Mouse (Mus musculus): Measurements from ENCODE around the gene Lacc1. TPM values are rescaled to one million over a fixed set of nuclear protein-coding genes. Genes with fewer than 3 reads are reported as not detected.
A peak's percentile ranks its signal among the peaks of the same experiment; 100 is the strongest.
"Not testable (repeated sequence)": the region's sequence is repeated elsewhere in the genome, so short reads cannot be mapped to it uniquely, and the experiment has no call there.

Lacc1 gene
- polyA plus RNA-seq, 1 experiment: 6.2 TPM

DNA sequence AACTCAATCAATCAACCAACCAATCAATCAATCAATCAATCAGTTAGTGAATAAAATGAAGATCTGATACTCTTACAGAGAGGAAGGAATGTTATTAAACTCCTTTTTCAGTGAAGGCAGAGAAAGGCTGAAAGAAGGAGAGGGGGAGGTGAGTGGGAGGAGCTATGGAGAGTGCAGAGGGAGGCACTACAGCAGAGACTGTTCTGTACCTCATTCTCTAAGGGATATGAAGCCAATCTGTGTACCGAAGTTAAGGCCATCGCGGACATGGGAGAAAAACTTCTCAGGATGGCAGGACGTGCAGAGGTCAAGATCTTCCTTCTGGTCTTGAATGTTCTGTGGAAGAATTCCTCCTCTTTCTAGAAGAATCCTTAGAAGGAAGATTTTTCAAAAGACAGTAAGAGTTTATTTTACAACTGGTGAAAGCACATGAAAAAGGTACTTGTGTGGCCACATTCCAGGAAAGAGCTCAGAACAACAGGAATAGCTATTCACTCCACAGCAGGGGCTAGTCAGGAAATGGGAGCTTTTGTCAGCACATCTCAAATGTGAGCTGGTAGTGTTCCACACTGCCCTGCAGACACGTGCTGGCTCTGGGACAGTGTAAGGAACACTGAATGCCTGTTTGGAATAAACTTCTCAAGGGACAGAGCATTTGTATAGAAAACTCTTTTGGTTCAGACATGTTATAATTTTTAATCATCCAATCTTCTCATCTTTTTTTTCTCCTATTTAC is 7.2 kb downstream of the Lacc1 start:
- H3K27me3 ChIP-seq (ENCODE audit: control insufficient read depth, insufficient read depth, low read length, poor library complexity, severe bottlenecking): no peaks in the 10 kb centered on the region
- H3K27ac ChIP-seq (ENCODE audit: insufficient read depth, low read length): peak overlapping the region; percentile 20
- TF ChIP-seq CTCF (IDR thresholded peaks at IDR 0.05; ENCODE audit: low read depth, low read length): no peak
- no peak for TF ChIP-seq EP300 (IDR thresholded peaks at IDR 0.05; ENCODE audit: insufficient read depth, low read depth, low read length)
- TF ChIP-seq POLR2A (IDR thresholded peaks at IDR 0.05; ENCODE audit: insufficient read depth, low read length): no peak
- no peak overlapping the region for H3K4me3 ChIP-seq (ENCODE audit: low read depth, low read length)
- no peaks in the 10 kb centered on the region for H3K9me3 ChIP-seq (replicated peaks; ENCODE audit: control insufficient read depth, insufficient read depth, low read length, poor library complexity, severe bottlenecking)
- H3K4me1 ChIP-seq (ENCODE audit: control insufficient read depth, insufficient read depth, low read length): peaks cover 2% of the 10 kb centered on the region
- no peak overlapping the region for H3K9ac ChIP-seq (ENCODE audit: low read depth, poor library complexity, severe bottlenecking)
- H3K36me3 ChIP-seq (ENCODE audit: control insufficient read depth, insufficient read depth, low read length, poor library complexity, severe bottlenecking): 0 out of 2 replicates have a peak, but pooled peaks cover 2% of the 10 kb centered on the region

DNA sequence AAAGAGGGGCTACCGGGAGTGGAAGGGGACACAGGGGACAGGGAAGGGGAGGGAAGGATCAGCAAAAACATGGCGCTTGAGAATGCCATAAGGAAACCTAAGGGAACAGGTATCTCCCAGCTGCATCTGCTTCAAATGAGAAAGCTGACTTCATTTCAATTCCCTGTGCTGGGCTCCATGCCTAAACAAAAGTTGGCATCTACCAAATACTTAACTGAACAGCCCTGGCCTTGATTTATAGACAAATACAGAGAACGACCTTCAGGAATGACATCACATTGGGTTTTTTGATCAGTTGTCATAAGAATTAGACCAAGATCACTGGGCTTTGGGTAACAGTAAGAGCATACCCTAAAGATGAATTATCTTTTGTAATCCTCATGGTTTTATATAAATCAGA is 12.2 kb downstream of the Lacc1 start:
- Histone ChIP-seq H3K4me3 (ENCODE audit: low read depth, low read length) (no peak overlapping the region), H3K4me1 (ENCODE audit: control insufficient read depth, insufficient read depth, low read length) (no peaks in the 10 kb centered on the region), H3K27ac (ENCODE audit: insufficient read depth, low read length) (no peak overlapping the region), H3K27me3 (ENCODE audit: control insufficient read depth, insufficient read depth, low read length, poor library complexity, severe bottlenecking) (no peaks in the 10 kb centered on the region), H3K36me3 (ENCODE audit: control insufficient read depth, insufficient read depth, low read length, poor library complexity, severe bottlenecking) (no peaks in the 10 kb centered on the region), H3K9ac (ENCODE audit: low read depth, poor library complexity, severe bottlenecking) (no peak overlapping the region), H3K9me3 (replicated peaks; ENCODE audit: control insufficient read depth, insufficient read depth, low read length, poor library complexity, severe bottlenecking) (no peaks in the 10 kb centered on the region)
- no peak for TF ChIP-seq POLR2A (IDR thresholded peaks at IDR 0.05; ENCODE audit: insufficient read depth, low read length)
- TF ChIP-seq EP300 (IDR thresholded peaks at IDR 0.05; ENCODE audit: insufficient read depth, low read depth, low read length): no peak
- no peak for TF ChIP-seq CTCF (IDR thresholded peaks at IDR 0.05; ENCODE audit: low read depth, low read length)

DNA sequence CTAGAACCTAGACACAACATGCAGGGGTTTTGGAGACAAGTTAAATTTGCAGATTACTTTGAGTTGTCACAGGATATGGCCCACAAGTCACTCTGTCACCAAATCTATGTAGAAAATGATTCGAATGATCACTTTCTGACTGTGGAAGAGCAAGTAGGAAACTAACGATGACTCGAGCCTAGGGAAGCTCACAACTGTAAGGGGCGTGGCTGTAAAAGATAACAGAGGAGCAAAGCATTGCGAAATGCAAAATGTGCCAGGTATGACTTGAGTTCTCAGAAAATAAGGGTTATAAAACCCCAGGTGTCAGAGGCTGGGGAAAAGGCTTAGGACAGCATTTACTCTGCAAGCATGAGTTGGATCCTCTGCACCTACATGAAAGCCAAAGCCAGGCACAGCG is 19.5 kb downstream of the Lacc1 start:
- H3K9ac ChIP-seq (ENCODE audit: low read depth, poor library complexity, severe bottlenecking): no peak overlapping the region
- H3K4me3 ChIP-seq (ENCODE audit: low read depth, low read length): no peak overlapping the region
- no peak overlapping the region for H3K27ac ChIP-seq (ENCODE audit: insufficient read depth, low read length)
- H3K4me1 ChIP-seq (ENCODE audit: control insufficient read depth, insufficient read depth, low read length): no peaks in the 10 kb centered on the region
- H3K27me3 ChIP-seq (ENCODE audit: control insufficient read depth, insufficient read depth, low read length, poor library complexity, severe bottlenecking): no peaks in the 10 kb centered on the region
- no peaks in the 10 kb centered on the region for H3K36me3 ChIP-seq (ENCODE audit: control insufficient read depth, insufficient read depth, low read length, poor library complexity, severe bottlenecking)
- TF ChIP-seq EP300 (IDR thresholded peaks at IDR 0.05; ENCODE audit: insufficient read depth, low read depth, low read length): no peak
- no peak for TF ChIP-seq CTCF (IDR thresholded peaks at IDR 0.05; ENCODE audit: low read depth, low read length)
- TF ChIP-seq POLR2A (IDR thresholded peaks at IDR 0.05; ENCODE audit: insufficient read depth, low read length): no peak
- H3K9me3 ChIP-seq (replicated peaks; ENCODE audit: control insufficient read depth, insufficient read depth, low read length, poor library complexity, severe bottlenecking): no peaks in the 10 kb centered on the region

- not testable (repeated sequence) for H3K9ac ChIP-seq (ENCODE audit: low read depth, poor library complexity, severe bottlenecking); H3K36me3 ChIP-seq (ENCODE audit: control insufficient read depth, insufficient read depth, low read length, poor library complexity, severe bottlenecking); H3K4me3 ChIP-seq (ENCODE audit: low read depth, low read length); H3K27ac ChIP-seq (ENCODE audit: insufficient read depth, low read length); H3K27me3 ChIP-seq (ENCODE audit: control insufficient read depth, insufficient read depth, low read length, poor library complexity, severe bottlenecking); H3K4me1 ChIP-seq (ENCODE audit: control insufficient read depth, insufficient read depth, low read length); H3K9me3 ChIP-seq (replicated peaks; ENCODE audit: control insufficient read depth, insufficient read depth, low read length, poor library complexity, severe bottlenecking)
Measured at GRCm38 (mm10) chr14:77016783-77017182, 19.9 kb downstream of the Lacc1 start.

DNA sequence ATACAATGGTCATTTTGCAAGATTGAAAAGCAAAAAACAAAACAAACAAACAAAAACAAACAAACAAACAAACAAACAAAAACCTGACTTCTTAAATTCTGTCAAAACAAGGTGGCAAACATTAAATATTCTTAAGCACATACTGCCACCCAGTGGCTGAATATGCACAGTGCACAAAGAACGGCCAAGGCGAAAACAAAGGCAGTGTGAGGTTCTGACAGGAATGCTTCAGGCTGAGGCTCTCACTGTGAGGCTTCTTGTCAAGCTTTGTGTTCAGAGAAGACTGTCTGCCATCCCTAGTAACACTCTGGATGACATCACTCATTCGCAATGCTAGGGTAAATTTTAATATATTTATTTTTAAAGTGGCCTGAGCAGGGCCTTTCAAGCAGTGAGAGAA is 24.9 kb downstream of the Lacc1 start:
- H3K27ac ChIP-seq (ENCODE audit: insufficient read depth, low read length): no peak overlapping the region
- H3K9ac ChIP-seq (ENCODE audit: low read depth, poor library complexity, severe bottlenecking): no peak overlapping the region
- TF ChIP-seq EP300 (IDR thresholded peaks at IDR 0.05; ENCODE audit: insufficient read depth, low read depth, low read length) (no peak), CTCF (IDR thresholded peaks at IDR 0.05; ENCODE audit: low read depth, low read length) (peak; percentile 33), POLR2A (IDR thresholded peaks at IDR 0.05; ENCODE audit: insufficient read depth, low read length) (no peak)
- peaks cover 1% of the 10 kb centered on the region for H3K4me1 ChIP-seq (ENCODE audit: control insufficient read depth, insufficient read depth, low read length)
- no peaks in the 10 kb centered on the region for H3K36me3 ChIP-seq (ENCODE audit: control insufficient read depth, insufficient read depth, low read length, poor library complexity, severe bottlenecking)
- H3K27me3 ChIP-seq (ENCODE audit: control insufficient read depth, insufficient read depth, low read length, poor library complexity, severe bottlenecking): no peaks in the 10 kb centered on the region
- no peak overlapping the region for H3K4me3 ChIP-seq (ENCODE audit: low read depth, low read length)
- H3K9me3 ChIP-seq (replicated peaks; ENCODE audit: control insufficient read depth, insufficient read depth, low read length, poor library complexity, severe bottlenecking): no peaks in the 10 kb centered on the region

DNA sequence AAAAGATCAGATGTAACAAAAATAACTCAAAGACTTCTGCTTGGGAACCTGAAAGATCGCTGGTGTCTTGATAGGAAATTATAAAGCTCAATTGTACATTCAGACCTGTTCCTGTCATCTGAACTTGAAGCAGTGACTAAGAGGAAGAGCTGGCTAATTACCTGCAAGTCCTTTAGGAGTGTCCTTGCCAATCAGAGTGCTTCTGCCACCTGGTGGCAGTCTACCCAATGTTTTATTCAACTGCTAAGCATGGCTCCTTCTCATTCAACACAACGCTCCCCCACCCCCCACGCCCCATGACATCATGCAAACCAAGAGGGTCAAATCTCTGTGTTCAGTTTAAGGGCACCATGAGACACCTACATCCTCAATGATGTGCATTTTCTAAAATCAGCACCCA is 28.5 kb downstream of the Lacc1 start:
- Histone ChIP-seq H3K9me3 (replicated peaks; ENCODE audit: control insufficient read depth, insufficient read depth, low read length, poor library complexity, severe bottlenecking) (no peaks in the 10 kb centered on the region), H3K9ac (ENCODE audit: low read depth, poor library complexity, severe bottlenecking) (no peak overlapping the region), H3K4me1 (ENCODE audit: control insufficient read depth, insufficient read depth, low read length) (peaks cover 1% of the 10 kb centered on the region), H3K36me3 (ENCODE audit: control insufficient read depth, insufficient read depth, low read length, poor library complexity, severe bottlenecking) (no peaks in the 10 kb centered on the region), H3K27ac (ENCODE audit: insufficient read depth, low read length) (no peak overlapping the region), H3K4me3 (ENCODE audit: low read depth, low read length) (no peak overlapping the region), H3K27me3 (ENCODE audit: control insufficient read depth, insufficient read depth, low read length, poor library complexity, severe bottlenecking) (no peaks in the 10 kb centered on the region)
- TF ChIP-seq POLR2A (IDR thresholded peaks at IDR 0.05; ENCODE audit: insufficient read depth, low read length): no peak
- TF ChIP-seq EP300 (IDR thresholded peaks at IDR 0.05; ENCODE audit: insufficient read depth, low read depth, low read length): no peak
- peak; percentile 30 for TF ChIP-seq CTCF (IDR thresholded peaks at IDR 0.05; ENCODE audit: low read depth, low read length)

Data from ES-Bruce4 (cell line).